Mouse (Mus musculus) frontal cortex, postnatal 36 days (tissue): ENCODE data around the gene Nox4.
"Not testable (repeated sequence)": the region's sequence is repeated elsewhere in the genome, so short reads cannot be mapped to it uniquely, and the experiment has no call there.

ENCODE experiments used
- DNase-seq, 2 experiments: peaks; one replicate each; pipeline ENCODE4 v3.0.0; 2022; ENCODE audit warnings: low spot score in 2 of 2

The Nox4 gene

GRCm38 (mm10) chr7:87371316-87371715 lies 125.4 kb downstream of the Nox4 start:
- no peak for DNase-seq

GRCm38 (mm10) chr7:87374322-87374721 lies 128.4 kb downstream of the Nox4 start:
- no peak for DNase-seq

GRCm38 (mm10) chr7:87374935-87375334 lies 129.0 kb downstream of the Nox4 start:
- DNase-seq, result no peak

- no peak for DNase-seq
Measured at GRCm38 (mm10) chr7:87397023-87397422, 151.1 kb downstream of the Nox4 start.

GRCm38 (mm10) chr7:87411373-87411772 lies 165.5 kb downstream of the Nox4 start:
- not testable (repeated sequence) for DNase-seq

GRCm38 (mm10) chr7:87413271-87413670 lies 167.4 kb downstream of the Nox4 start:
- DNase-seq, result no peak
